Mouse (Mus musculus) adrenal gland, postnatal 0 days (tissue): ENCODE results near the gene Tas2r115. TPM values are rescaled to one million over a fixed set of nuclear protein-coding genes. Genes with fewer than 3 reads are reported as not detected.

Source experiments
- polyA plus RNA-seq: library from polyadenylated mRNA; unstranded; fragments of >200 nt; fragmentation: Nextera tagmentation; extraction: Ambion mirVana; gene quantifications from 2 replicates; pipeline ENCODE4 v1.2.1, GENCODE M21; 2015

Gene Tas2r115
- polyA plus RNA-seq: not detected in 2 replicates

DNA sequence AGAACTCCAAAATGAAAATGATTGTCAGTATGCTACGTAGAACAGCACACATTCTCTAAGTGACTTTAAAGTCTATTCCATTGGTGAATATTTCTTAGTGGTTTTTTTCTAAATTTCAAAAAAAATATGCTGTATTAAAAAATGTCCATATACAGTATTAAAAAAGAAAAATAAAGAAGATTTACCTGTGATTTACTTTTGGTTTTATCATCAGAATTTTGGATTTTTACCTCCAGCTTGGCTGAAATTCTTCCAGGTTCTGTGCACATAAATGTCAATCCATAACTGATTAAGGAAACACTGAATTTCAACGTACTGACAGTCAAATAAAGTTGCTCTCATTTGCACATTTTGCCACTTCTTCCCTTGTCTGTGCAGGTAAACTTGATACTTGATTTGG is at the start of gene Tas2r115:
Gene Tas2r115 (minus strand): TSS at position 101 of the 400 bp plus-strand sequence.

GRCm38 (mm10) chr6:132778062-132778461 is 40.2 kb upstream of the Tas2r115 start, which contains the start of gene Tas2r136:
Gene Tas2r136 (minus strand): TSS chr6:132778162.

DNA sequence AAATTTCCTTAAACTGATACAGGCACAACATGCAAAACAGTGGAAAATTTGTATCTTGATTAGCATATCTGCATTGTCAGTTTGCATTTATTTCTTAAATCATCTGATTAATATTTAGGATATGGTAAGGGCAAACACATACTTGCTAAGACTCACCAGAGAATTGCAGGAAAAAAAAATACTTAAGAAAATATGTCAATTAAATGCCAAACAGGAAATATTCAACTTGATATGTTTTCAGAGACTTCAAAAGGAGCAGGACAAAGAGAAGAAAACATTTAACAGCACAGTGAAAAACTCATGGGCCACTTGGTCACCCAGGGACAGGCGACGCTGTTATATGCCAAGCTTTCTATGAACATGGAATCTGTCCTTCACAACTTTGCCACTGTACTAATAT is 24.0 kb upstream of the Tas2r115 start, which contains the start of gene Tas2r102:
Gene Tas2r102 (plus strand): TSS at position 301 of the 400 bp plus-strand sequence.

DNA sequence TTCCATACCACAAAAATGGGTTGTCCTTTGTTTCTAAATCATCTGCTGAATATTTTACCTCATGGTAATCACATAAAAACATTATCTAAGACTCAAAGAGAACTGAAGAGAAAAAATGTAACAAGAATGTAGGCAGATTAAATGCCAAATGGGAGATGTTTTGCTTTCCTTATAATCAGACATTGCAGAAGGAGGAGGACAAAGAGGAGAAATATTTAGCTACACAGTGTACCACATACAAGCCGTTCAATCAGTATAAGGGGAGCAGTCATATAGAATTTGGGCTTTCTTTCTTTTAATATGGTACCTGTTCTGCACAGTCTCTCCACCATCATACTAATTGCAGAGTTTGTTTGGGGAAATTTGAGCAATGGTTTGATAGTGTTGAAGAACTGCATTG is 16.6 kb upstream of the Tas2r115 start, which contains the start of gene Tas2r124:
Gene Tas2r124 (plus strand): TSS at position 301 of the 400 bp plus-strand sequence.

GRCm38 (mm10) chr6:132711828-132712227 is 26.0 kb downstream of the Tas2r115 start, which contains the start of gene Tas2r122:
Gene Tas2r122 (minus strand): TSS chr6:132711928.

GRCm38 (mm10) chr6:132700907-132701306 is 36.9 kb downstream of the Tas2r115 start, which contains the start of gene Tas2r121:
Gene Tas2r121 (minus strand): TSS chr6:132701007.

Other genes starting within 250 kb of the Tas2r115 start
- gene Prh1, start 168.2 kb downstream of the Tas2r115 start, polyA plus RNA-seq: not detected in 2 replicates
- not detected in 2 replicates for gene Prp2, start 142.1 kb downstream of the Tas2r115 start, polyA plus RNA-seq
- gene A630073D07Rik, start 86.5 kb downstream of the Tas2r115 start, polyA plus RNA-seq: not detected in 2 replicates
- gene Tas2r120, start 81.1 kb downstream of the Tas2r115 start, polyA plus RNA-seq: not detected in 2 replicates
- gene Tas2r121, start 37.0 kb downstream of the Tas2r115 start, polyA plus RNA-seq: not detected in 2 replicates
- gene Tas2r122, start 26.1 kb downstream of the Tas2r115 start, polyA plus RNA-seq: not detected in 2 replicates
- not detected in 2 replicates for gene Tas2r124, start 16.7 kb upstream of the Tas2r115 start, polyA plus RNA-seq
- gene Tas2r102, start 24.1 kb upstream of the Tas2r115 start, polyA plus RNA-seq: not detected in 2 replicates
- not detected in 2 replicates for gene Tas2r136, start 40.1 kb upstream of the Tas2r115 start, polyA plus RNA-seq
- not detected in 2 replicates for gene Tas2r117, start 64.8 kb upstream of the Tas2r115 start, polyA plus RNA-seq
- not detected in 2 replicates for gene Tas2r123, start 109.1 kb upstream of the Tas2r115 start, polyA plus RNA-seq
- not detected in 2 replicates for gene Tas2r116, start 117.4 kb upstream of the Tas2r115 start, polyA plus RNA-seq
- gene Tas2r110, start 130.0 kb upstream of the Tas2r115 start, polyA plus RNA-seq: not detected in 2 replicates
- gene Tas2r113, start 155.0 kb upstream of the Tas2r115 start, polyA plus RNA-seq: not detected in 2 replicates
- not detected in 2 replicates for gene Tas2r125, start 171.6 kb upstream of the Tas2r115 start, polyA plus RNA-seq
- gene Tas2r129, start 213.1 kb upstream of the Tas2r115 start, polyA plus RNA-seq: not detected in 2 replicates
- not detected in 2 replicates for gene Tas2r131, start 219.9 kb upstream of the Tas2r115 start, polyA plus RNA-seq
- gene Tas2r109, start 242.9 kb upstream of the Tas2r115 start, polyA plus RNA-seq: not detected in 2 replicates